Mouse (Mus musculus): ENCODE results near the gene Hist2h3b.
A peak's percentile ranks its signal among the peaks of the same experiment; 100 is the strongest.
"Not testable (repeated sequence)": the region's sequence is repeated elsewhere in the genome, so short reads cannot be mapped to it uniquely, and the experiment has no call there.

The Hist2h3b gene

DNA sequence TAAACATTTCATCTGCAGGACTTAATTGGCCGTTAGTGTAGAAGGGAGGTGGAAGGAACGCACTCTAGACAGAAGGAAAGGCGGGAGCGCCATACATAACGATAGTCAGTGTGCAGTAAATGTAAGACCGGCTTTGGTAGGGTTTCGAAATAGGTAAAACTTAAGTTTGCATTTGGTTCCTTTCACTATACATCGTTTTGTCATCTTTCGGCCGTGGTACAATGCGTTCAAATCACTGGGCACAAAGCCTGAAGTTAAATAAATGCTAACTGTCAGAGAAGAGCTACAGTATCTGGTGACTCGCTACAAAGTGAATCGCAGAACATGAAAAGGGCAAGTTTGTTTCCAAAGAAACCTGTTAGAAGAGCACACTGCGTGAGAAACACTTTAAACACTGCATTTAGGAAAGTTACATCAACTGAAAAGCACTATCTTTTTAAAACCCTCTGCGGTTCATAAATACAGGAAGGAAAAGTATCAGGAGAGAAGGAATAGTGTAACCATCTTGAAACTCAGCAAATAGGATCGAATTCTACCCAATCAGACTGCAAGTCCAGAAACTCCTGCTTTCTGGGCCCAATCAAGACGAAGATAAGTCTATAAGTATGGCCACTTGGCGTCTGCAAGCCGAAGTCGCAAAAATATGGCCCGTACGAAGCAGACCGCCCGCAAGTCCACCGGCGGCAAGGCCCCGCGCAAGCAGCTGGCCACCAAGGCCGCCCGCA is at the start of gene Hist2h3b:
Hist2h3b (plus strand) TSS at position 604 of the 725 bp plus-strand sequence.
- peak; percentile 80 for DNase-seq (ENCODE audit: low spot score)

DNA sequence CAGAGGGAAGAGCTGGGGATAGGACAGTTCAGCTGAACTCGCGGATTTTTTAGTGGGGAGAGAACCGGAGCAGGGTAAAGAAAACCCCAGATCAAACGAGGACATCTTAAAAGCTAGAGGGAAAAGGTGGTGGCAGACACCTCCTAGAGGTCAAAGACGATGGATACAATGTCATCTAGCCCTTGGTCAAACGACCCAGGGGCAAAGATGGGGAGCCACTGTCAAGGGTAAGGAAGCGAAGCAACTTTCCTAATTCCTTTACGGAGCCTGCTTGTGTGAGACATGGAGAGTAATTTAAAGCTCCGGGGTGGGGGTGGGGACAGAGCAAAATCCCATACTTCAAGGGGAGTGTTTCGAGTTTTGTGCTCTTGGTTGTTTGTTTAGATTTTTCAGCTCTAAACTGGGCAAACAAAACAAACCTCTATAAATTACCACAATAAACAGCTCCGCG is 49.2 kb upstream of the Hist2h3b start:
- no peak for DNase-seq (ENCODE audit: low spot score)

DNA sequence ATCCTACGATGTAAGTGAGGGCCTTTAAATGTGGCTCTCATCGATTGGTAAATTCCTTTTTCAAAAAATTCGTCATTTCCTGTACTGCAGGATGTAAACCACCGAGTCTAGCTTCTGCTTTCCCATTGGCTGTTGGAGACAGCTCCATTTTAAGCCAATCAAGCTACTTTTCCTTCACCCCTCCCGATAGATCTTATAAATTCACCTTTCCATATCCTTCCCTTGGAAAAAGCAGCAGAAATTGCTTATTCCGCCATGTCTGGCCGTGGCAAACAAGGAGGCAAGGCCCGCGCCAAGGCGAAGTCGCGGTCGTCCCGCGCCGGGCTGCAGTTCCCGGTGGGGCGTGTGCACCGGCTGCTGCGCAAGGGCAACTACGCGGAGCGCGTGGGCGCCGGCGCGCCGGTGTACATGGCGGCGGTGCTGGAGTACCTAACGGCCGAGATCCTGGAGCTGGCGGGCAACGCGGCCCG is 48.8 kb upstream of the Hist2h3b start, which contains the start of the genes Bola1 and Hist2h2ab:
Bola1 (minus strand) TSS at position 49 of the 470 bp plus-strand sequence.
Hist2h2ab (plus strand) TSS at position 205 of the 470 bp plus-strand sequence.
- peak; percentile 66 for DNase-seq (ENCODE audit: low spot score)

DNA sequence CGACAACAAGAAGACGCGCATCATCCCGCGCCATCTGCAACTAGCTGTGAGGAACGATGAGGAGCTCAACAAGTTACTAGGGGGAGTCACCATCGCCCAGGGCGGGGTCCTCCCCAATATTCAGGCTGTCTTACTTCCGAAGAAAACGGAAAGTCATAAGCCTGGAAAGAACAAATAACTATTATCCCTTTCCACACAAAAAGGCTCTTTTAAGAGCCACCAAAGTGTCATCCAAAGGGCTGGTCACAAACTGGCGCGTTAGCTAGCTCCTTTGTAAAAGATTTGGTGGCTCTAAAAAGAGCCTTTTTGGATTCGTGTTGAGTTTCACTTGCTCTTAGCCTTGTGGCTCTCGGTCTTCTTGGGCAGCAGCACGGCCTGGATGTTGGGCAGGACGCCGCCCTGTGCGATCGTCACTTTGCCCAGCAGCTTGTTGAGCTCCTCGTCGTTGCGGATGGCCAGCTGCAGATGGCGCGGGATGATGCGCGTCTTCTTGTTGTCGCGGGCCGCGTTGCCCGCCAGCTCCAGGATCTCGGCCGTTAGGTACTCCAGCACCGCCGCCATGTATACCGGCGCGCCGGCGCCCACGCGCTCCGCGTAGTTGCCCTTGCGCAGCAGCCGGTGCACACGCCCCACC is 48.2 kb upstream of the Hist2h3b start:
- DNase-seq (ENCODE audit: low spot score): not testable (repeated sequence)

DNA sequence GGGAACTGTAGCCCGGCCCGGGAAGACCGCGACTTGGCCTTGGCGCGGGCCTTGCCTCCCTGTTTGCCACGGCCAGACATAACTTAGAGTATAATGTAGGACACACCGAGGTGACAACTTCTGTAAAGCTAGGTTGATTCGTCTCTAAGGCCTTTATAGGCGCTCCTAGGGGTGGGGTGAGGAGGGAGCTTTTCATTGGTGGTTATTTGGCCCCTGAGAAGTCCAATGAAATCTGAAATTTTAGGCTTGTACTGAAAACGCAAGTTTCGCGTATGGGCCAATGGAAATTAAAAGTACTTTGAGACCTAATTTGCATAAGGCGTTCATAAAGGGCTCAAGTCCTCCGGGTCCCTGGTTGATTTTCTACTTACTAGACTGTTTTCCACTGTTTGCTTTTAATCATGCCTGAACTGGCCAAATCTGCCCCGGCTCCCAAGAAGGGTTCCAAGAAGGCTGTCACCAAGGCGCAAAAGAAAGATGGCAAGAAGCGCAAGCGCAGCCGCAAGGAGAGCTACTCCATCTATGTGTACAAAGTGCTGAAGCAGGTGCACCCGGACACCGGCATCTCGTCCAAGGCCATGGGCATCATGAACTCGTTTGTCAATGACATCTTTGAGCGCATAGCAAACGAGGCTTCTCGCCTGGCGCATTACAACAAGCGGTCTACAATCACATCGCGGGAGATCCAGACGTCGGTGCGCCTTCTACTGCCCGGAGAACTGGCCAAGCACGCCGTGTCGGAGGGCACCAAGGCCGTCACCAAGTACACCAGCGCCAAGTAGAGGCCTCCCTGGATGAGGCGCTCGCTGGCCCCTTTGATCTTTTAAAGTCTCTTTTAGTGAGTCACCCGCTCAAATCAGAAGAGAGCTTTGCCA is 47.5 kb upstream of the Hist2h3b start, which contains the start of the genes Hist2h2ac and Hist2h2be:
Hist2h2ac (minus strand) TSS at position 116 of the 875 bp plus-strand sequence.
Hist2h2be (plus strand) TSS at position 355 of the 875 bp plus-strand sequence.
- DNase-seq (ENCODE audit: low spot score): peak; percentile 85

DNA sequence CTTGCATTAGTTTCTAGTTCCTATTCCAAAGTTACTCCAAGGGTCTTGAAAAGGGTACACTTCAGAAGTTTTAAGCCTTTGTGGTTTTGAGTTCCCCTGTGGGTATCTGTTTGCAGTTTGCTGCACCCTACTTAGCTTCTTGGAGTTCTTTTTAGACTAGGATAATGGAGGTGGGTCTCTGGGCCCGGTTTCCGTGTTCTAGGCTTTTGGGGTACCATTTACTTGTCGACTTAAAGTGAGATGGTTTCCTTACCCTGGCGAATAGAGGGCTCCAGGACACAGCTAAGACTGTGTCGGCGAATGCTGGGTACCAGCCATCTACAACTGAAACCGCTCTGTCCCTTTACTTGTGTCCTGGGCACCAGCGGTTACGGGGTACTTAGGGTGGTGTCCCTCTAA is 46.8 kb upstream of the Hist2h3b start:
- DNase-seq (ENCODE audit: low spot score): no peak

DNA sequence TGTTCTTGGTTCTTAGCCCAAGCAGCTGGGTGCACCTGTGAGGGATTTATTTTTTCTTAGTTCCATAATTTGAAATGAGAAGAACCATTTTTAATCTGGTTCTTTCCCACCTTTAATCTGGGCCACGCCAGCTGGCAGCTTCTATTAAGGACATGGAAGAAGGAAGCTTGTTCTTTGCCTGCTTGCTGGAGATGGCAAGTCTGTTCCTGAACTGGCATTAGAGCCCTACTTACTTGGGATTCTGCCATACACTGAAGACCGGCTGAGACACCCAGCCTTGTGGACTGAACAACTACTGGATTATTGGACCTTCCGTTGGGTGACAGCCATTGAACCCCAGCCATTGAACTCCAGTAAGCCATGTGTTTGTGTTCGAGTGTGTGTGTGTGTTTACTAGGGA is 45.7 kb upstream of the Hist2h3b start:
- no peak for DNase-seq (ENCODE audit: low spot score)

DNA sequence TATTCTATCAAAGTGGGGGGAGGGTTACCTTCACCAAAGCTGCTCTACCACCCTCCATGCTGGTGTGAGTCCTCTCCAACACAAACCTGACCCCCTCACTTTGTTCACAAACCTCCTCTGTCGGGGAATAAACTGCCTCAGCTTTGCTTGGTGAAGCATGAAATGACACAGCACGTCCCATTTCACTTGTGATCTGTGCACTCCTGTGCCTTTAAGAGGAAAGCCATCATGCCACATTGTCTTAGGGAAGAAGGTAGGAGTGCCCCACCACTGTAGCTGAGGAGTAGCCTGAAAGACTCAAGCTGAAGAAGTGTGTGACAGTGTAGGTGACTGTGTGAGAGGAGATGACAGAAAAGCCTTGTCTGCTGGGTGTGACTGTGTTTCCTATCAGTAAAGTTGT is 43.0 kb upstream of the Hist2h3b start:
- no peak for DNase-seq (ENCODE audit: low spot score)

DNA sequence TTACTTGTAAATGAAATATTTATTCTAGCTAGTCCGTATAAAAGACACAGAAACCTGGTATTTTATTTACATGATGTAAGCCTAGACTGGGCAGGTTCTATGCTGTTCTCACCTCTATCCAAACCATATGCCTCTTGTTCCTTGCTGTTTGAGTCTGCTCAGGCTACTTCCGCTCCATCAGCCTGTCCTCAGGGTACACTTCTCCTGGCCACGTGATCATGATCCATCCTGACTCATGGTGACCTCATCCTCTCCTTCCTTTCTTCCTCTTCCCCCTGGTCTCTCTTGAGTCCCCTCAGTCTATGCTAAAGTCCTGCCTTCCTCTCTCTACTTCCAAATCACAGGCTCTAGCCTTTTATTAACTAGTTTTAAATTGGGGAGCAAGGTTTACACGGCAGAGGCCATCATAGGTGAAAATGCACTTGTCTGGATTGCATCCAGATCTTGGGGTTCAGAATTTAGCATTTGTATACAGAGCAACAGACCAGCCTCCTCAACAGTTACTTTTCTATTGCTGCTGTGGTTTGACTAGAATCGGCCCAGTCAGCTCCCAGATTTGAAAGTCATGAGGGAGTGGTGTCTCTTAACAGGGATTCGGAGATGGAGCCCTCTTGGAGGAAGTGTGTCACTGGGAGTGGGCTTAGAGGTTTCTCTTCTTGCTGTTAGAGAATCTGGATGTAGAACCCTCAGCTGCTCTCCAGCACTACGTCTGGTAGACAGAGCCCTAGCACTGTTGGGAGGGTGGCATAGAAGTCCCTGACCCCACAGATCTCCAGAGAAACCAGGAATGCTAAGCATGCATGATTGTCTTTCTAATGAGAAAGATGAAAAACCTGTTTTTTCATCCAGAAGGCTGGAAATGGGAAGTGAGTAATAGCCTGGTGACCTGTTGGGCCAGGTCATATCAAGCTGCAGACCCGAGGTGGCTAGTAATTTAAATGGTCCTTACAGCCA is 41.5 kb upstream of the Hist2h3b start:
- DNase-seq (ENCODE audit: low spot score): no peak

DNA sequence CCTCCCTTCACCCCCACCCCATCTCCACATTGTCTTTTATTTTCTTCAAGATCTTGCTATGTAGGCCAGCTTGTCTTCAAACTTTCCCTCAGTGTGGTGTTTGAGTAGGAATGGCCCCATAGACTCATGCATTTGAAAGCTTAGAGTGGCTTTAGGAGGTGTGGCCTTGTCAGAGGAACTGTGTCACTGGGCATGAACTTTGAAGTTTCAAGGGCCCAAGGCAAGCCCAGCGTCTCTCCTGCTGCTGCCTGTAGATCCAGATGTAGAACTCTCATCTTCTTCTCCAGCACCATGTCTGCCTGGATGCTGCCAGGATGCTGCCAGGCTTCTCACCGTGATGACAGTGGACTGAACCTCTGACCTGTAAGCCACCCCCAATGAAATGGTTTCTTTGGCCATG is 39.6 kb upstream of the Hist2h3b start:
- DNase-seq (ENCODE audit: low spot score): no peak

DNA sequence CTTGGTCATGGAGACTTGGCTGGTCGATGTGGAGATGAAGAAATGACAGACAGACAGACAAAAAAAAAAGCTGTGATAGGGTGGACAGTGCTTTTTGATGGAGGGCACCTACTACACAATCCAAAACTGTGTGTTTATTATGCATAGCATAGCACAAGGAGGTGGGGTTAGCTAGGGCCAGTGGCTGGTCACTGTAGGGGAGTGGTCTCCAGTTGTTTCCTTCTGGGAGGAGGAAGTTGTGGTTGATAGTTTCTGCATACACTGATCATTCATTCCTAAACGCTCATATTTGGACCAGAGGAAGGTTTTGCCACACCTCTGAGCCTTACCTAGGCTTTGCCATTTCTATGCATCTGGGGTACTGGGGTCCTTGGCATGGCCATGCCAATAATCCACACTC is 38.0 kb upstream of the Hist2h3b start:
- DNase-seq (ENCODE audit: low spot score): no peak

DNA sequence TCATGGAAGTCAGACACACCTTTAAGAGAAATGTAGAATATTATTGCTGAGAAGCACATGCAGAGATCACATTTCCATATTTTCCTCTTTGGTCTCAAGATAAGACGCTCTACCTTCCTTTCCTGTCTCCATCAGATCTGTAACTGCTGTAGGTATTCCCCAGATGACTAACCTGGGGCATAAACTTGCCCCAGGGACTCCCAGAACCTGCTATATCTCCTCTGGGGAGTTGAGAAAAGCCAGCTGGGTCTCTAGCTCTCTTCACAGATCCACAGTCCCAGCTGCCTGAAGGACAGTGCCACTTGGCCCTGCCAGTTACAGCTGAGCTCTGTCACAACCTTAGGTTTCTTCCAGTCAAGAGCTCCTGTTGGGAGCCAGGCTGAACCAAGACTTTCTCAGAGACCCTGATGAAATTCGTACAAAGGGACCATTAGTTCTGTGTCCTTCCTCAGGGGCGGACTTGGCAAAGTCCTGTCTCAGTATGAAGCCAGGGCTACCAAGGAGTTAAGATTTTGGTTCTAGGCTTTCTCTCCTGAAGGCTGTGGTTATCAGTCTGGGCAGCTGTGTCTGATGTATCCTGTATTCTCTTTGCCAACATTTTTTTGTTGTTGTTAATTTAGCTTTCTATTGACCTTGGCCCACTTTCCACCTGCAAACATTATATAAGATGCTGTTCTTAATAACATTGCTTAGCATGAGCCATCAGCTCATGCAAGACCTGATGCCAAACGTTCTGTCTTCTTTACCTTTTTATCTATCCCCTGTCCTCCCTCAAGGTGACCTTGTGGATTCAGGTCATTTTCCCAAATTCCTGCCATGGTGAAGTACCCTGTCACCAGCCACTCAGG is 37.3 kb upstream of the Hist2h3b start:
- no peak for DNase-seq (ENCODE audit: low spot score)

DNA sequence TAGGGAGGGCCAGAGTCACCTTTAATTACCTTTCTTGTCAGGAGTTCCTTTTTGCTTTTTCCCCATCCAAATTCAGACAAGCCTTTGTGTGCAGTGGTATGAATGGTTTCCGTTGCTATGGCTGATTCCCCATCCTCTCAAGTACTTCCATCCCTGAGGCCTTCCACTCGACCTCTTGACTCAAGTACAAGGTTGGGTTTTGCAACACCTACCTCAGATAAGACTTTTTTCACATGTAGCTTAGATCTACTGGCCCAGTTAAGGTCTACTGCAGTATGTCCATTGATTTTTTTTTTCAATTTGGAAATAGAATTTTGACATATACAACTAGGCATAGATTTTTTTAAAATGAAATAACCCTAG is 36.7 kb upstream of the Hist2h3b start:
- no peak for DNase-seq (ENCODE audit: low spot score)

DNA sequence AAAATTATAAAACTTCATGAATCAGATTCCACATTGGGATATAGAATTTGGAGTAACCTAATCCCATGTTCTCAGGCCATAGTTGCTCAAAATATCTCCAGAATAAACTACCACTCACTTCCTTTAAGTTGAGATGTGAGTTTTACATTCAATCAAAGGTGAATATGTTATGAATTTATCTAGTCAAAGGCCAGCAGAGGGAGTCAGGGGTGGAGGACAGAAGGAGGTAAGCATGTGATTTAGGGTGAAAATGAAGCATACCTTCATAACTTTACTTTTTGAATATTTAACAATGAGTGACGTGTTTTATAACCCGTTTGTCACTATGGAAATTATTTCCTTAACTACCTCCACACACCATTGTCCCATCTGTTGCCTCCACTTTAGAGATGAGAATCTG is 33.5 kb upstream of the Hist2h3b start:
- no peak for DNase-seq (ENCODE audit: low spot score)

DNA sequence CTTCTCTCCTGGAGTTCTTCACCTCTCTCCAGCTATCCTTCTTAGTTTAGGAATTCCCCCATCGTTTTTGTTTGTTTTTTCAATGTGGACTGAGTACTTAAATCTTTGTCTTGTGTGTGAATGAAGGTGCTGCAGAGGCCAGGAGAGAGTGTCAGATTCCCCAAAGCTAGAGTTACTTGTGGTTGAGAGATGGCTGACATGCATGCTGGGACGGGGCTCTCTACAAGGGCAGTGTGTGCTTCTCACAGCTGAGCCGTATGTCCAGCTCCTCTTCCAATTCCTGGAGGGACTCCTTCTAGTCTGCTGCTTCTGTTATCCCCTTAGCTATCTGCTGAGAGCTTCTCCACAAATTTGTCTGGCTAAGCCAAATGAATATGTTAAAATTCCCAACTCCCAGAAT is 32.6 kb upstream of the Hist2h3b start:
- DNase-seq (ENCODE audit: low spot score): no peak

DNA sequence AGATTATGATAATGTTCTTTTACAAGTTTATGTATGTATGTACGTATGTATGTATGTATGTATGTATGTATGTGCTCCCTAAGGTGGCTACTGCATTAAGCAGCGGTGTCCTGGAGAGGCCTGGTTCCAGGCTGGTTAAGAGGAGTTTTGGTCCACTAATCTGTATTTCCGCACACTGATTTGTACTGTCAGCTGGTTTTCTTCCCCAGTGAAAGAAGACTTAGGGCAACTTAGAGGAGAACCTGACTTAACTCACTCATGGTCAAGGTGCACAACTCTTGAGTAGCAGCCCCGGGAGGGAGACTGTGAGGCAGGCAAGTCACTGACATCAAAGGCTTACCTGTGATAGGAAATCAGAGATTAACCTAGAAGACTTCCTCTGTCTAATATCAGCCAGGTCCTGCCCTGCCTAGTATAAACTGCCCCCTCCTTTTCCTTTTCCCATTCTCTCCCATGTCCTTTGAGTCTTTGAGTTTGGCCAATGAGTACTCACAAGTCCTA is 31.6 kb upstream of the Hist2h3b start:
- no peak for DNase-seq (ENCODE audit: low spot score)

DNA sequence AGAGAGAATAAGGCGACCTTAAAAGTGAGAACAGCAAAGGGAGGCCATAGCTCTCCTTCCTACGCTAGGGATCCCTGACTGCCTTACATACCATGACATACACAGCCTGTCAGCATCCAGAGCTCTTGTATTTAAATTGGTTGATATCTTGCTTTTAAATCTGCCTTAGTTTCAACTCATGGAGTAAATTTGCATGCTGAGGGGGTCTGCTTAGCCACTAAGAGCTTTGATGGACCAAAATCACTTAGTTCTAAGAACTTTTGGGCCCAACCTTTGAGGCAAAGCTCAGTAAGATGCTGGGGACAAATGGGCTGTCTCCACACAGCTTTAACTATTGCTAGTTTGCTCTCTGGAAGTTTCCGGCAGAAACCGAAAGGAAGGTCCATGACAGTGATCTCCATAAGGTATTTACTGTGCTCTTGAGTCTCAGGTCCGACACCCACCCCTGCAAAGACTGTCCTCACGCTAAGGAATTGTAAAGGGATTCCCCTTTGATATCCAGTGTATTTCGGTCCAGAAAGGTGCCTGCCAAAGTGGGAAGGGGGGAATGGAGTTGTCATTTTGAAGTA is 31.0 kb upstream of the Hist2h3b start:
- no peak for DNase-seq (ENCODE audit: low spot score)

DNA sequence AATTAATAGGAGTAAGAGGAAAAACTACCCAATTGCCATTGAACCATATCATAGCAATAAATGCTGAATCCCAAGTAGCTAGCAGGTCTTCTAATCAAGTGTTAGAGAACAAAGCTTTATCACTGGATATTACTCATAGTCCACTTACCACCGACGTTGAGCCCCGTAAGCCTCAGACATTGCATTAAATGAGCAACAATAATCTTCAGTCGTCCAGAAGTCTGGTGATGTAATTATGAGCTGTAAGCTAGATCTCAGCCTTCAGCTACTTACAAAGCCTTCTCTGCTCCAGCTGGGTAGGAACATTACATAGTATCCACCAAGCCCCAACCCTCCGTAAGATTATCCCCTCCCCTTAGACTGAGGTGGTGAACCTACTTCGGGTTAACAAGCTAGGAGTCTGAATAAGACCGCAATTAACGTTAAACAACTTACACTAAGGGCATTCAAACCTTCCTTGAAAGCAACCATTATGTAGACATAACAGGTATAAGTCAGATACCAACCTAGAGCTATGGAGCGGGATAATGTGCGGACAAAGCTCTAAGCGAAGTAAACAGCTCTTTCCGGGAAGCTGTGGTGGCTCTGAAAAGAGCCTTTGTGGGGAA is 30.4 kb upstream of the Hist2h3b start:
- no peak for DNase-seq (ENCODE audit: low spot score)

All from urinary bladder, postnatal 14 days (tissue).